Mouse (Mus musculus): ENCODE measurements at regions not wholly inside any gene's neighbourhood (a gene's known extent, or its start where the extent isn't known, plus 50 kb on each side); places are given as distances from the start of the nearest gene placed in this dataset.

DNA sequence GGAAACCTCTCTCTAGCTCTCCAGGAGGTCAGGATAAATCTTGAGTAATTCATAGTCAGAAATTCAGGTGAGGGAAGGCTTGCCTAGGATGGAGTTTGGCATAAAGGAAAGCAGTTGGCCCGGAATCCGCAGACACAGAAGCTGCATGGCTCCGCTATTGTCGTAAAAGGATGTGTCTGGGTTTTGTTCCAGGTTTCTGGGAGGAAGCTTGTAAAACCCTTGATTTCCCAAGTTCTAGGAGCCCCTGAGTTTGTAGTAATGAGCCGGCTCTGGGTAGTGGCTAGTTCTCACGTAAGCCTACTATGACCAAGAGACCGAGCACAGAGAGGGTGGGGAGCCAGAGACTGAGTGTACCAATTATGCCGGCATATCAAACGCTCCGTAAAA lies 52.7 kb upstream of the Gm21915 start:
- DNase-seq (ENCODE audit: low read depth), result peak; percentile 28

DNA sequence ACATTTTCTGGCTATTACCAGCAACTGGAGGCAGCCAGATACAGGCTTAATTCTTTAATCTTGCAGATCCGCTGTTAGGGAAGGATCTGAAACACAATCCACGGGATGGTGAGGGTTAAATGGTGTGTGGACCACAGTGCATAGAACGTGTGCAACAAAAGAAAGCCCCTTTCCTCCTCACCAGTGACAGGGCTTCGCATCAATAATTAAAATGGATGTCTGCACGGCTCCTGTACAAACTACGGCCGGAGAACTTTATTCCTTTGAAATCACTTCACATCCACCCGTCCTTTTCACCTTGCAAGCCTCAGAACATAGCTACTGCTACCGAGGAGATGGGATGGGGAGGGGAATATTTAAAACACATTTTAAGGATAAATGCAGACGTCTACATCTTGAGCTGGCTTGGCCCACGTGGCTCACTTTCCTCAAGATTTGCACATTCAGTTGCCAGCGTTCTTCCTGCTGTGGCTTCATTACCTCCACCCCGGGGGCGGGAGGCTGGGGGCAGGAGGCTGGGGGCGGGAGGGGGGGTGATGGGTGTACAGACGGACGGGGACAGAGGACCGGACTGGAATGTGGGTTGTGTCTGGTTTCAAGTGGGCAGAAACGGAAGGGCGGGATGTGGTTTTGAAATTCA lies 53.3 kb upstream of the Gm21915 start:
- no peak for DNase-seq (ENCODE audit: low read depth)

DNA sequence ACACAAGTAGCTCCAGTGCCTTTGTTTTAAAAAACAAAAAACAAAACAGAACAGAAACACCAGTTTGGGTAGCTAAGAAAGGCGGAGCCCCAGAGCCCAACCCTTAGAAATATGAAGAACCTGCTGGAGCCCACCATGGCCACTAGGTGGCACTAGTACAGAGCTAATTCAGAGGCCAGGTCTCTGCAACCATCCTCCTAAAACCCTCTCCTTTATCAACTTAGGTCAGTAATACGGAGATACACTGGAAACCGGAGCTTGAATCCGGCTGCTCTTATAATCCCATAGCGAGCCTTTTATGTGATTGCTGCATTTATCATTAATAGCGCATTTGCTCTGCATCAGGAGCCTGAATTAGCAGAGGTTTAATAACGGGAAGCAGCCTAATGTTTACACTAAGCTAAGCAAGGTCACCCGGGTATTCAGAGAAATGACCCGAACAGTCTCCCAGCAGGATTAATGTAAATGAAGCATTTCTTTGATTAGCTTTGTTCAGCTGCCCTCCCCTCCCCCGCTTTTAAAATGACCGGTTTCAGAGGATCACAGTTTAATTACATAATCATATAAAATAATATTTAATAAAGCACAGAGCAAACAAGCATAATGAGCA lies 53.9 kb upstream of the Gm21915 start:
- DNase-seq (ENCODE audit: low read depth), result peak; percentile 36

DNA sequence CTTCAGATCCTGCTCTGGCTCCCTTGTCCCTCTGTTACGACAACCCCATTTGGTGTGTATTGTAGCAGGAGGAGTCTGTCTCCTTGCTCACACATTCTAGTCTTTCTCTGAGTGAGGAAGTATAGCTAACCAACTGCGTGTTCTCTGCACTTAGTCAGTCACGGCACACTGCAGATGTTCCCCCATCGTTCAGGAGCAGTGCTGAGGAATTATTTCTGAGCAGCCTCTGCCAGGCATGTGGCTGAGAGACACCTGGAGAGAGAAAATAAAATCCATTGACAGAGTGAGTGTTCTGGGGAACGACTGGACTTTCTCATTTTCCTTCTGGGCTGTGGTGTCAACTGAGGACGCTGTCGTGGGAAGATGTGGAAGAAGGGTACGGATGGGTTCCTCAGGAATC lies 54.5 kb upstream of the Gm21915 start:
- DNase-seq (ENCODE audit: low read depth), result no peak

DNA sequence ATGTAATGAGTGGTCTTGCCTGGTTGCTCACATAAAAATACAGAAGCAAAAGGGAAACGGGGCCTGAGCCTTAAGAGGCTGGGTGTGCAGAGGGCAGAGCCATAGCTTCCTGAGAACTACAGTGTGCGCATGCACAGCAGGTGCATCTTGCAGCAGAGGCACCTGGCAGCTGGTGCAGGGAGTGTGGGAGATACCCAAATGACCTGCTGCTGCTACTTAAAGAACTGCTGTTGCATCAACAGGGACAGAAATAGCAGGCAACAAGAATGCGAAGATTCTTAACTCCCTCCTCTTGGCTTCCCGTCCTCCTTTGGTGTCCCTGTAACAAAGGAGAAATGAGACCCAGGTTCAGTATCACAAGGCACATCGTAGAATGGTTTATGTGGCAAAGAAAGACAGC lies 56.3 kb upstream of the Gm21915 start:
- DNase-seq (ENCODE audit: low read depth), result no peak

DNA sequence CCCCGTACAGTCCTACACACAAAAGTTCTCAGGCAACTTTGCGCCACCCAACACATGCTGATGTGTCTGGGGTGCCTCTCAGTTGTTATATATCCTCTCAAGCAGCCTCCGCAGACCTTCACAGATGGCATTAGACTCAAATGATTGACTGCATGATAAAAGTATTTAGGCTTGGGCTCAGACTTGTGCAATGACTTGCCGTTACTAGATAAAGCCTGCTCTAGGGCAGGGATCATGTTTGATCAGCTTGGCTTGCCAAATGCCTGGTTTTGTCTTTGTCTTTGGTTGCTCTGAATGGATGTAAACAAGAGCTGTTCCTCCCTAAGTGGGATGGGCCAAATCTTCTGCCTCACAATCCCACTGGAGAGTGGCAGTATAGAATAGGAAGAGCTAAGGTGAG lies 57.2 kb upstream of the Gm21915 start:
- DNase-seq (ENCODE audit: low read depth), result no peak

DNA sequence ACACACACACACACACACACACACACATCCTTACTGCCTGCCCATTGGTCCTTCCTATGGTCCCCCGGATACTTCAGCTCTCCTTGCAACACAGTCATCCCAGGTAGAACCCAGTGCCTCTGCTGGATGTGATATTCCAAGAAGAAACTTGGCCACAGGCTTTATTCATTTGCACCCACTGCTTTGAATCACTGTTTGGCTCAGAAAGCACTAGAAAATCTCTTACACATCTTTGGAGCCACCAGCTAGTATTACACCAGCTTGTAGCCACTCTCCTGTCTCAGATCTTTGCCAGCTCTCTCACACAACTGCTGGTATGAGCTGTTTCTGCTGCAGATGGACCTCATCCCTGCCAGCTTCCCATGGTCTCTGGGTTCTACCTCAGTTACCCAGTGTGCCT lies 57.7 kb upstream of the Gm21915 start:
- no peak for DNase-seq (ENCODE audit: low read depth)

DNA sequence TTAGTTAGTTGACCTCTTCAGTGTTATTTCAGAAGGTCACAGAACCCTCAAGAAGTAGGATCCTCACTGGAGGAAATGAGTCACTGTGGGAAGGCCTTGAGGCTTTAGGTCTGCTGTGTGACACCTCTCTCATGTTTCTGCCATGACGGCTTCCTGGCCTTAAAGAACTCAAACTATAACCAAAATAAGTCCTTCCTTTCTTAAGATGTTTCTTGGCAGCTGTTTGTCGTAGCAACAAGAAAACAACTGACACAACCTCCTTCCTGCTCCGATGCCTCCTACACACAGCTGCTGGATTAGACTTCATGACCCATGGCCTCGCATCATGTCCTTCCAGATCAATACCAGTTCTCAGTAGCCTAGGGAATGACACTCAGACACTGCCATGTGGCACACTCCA lies 58.1 kb upstream of the Gm21915 start:
- no peak for DNase-seq (ENCODE audit: low read depth)

DNA sequence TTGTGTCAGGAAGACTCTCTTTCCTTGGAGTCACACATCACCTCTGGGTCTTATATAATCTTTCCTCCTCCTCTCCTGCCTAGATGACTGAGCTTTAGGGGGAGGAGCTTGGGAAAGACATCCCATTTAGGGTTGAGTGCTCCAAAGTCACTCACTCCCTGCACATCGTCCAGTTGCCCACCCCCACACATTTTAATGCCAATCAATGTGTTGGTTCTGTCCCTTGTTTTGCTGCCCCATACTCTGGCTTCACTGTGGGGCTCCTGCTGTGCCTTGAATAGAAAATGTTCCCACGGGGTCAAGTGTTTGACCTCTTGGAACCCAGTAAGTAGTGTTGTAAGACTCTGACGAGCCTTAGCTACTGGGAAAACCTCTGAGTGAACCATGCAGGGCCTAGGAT lies 58.8 kb upstream of the Gm21915 start:
- DNase-seq (ENCODE audit: low read depth), result no peak

DNA sequence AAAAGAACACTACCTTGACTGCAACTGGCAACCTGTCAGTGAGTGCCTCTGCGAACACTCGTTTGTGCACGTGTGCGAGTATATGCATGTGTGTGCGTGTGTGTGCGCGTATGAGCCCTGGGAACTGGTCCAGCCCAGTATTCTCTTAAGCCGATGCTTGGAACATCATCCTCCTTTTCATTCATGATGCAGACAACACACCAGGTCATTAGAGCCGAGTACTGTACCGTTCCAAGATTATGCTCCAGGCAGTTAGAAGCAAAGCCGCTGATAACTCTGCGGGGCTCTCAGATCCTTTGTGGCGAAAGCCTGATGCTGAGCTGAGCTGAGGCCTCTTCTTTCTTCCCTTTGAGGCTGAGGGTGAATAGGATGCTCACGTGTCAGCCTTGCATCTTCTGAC lies 61.8 kb upstream of the Gm21915 start:
- no peak for DNase-seq (ENCODE audit: low read depth)

DNA sequence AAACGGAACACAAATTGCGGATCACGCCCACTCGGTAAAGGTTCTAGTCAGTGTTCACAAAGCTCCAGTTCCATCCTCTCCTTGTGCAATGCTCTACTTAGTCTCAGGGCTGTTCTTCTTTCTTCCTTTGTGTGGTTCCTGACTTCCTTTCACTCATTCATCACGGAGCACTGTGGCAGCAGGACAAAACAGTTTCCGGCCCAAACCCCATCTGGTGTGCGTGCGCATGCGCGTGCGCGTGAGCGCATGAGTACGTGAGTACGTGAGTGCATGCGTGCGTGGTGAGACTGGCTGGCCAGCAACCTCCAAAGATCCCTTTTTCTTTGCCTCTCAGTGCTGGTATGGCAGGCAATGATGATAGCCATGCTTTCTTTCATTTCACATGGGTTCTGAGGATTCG lies 62.5 kb upstream of the Gm21915 start:
- DNase-seq (ENCODE audit: low read depth), result no peak

DNA sequence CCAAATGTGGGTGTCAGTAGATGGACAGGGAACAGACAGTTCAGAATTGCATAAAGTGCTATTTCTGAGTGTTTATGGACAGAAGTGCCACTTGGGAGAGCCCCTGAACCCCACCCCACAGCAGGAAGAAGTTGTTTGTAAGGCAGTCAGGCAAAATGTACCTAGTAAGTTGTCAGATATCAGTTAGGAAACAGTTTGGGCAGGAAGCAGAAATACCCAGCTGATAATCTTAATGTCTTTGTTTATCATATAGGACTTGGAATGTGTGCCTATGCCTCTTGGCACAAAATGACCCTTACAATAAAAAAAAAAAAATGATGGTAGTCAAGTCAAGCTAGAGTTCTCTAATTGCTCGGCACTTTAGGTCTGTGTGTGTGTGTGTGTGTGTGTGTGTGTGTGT lies 66.9 kb upstream of the Gm21915 start:
- DNase-seq (ENCODE audit: low read depth), result no peak

DNA sequence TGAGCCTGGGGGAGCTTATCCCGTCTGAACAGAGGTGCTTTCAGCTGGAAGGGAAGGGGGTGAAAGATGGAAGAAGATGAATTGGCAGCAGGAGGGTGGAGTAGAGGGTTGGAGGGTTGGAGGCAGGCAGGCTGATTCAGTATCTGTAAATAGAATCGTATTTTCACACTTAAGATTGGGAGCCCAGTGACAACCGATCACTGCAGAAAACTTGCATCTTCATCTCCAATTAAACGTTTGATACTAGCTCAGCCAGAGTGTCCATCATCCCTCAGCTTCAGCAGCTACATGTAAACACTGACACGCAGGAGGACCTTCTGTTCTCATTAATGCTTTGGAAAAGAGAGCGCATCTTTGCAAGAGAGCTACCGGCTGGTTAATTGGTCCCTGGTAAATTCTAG lies 67.2 kb upstream of the Gramd1b start:
- no peak for DNase-seq (ENCODE audit: low read depth)

DNA sequence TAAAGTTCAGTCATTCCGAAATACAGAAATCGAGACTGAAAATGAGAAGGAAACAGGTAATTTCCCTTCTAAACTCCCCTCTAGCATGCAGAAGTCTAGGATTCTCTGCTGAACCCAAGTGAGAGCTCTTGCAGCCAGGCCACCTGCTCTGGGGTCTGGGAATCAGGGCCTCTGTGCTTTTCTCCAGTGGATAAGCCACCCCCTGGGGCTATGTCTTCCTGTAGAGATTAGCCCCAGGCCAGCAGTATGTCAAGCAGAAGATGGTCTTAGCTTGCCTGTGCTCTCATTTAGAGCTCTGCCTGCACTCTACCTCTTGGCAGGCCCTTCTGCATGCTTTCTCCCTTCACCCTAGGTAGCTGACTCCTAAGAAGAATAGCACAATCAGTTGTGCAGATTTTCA lies 56.2 kb upstream of the Gramd1b start:
- DNase-seq (ENCODE audit: low read depth), result no peak

DNA sequence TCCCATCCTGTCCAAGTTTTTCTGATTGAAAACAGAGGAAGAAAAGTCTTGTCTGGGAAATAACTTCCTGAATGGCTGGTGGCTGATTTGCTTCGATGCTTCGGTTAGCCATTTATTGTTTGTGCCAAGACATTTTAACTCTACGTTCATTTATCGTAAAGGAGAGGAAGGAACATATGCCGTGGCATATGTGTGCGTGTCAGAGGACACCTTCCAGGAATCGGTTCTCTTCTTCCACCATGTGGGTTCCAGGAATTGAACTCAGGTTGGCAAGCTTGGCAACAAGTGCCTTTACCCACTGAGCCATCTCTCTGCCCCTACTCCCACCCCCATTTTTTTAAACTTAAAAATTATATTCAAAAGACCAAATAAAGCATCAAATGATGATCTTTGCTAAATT lies 55.4 kb upstream of the Gramd1b start:
- no peak for DNase-seq (ENCODE audit: low read depth)

DNA sequence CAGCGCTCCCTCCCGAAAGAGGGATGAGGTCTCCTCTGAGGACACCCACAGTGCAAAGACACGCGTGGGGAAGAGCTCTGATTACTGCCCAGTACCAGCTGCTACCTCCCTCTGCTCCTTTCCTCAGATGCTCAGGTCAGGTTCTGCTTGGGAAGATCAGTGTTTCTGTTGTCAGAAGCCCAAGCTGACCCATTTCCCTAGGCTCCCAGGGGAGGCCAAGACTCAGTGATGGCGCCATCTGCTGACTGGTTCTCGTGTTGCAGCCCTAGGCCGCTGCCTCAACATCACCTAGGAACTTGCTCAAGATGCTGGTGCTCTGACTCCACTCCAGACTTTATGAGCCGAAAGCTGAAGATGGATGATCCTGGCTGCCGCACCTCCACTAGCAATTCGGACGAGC lies 52.4 kb upstream of the Gramd1b start:
- no peak for DNase-seq (ENCODE audit: low read depth)

DNA sequence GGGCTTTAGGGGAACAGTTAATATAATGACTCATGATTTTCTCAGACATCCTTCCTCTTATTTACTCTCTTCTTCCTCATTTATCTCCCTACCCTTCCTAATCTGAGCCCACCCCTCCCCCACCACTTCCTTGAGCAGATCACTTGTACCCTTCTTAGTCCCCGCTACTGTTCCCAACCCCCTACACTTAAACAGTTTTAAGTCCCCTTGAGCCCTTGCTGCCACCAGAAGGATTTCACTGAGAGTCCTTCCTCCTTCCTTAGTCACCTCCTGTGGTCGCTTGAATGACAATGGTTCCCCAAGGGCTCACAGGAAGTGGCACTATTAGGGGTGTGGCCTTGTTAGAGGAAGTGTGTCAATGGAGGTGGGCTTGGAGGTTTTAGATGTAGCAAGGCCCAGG lies 50.7 kb upstream of the Gramd1b start:
- DNase-seq (ENCODE audit: low read depth), result no peak
